26 mouse cellular contexts compared by ENCODE assay signal in the genomic region with DNA sequence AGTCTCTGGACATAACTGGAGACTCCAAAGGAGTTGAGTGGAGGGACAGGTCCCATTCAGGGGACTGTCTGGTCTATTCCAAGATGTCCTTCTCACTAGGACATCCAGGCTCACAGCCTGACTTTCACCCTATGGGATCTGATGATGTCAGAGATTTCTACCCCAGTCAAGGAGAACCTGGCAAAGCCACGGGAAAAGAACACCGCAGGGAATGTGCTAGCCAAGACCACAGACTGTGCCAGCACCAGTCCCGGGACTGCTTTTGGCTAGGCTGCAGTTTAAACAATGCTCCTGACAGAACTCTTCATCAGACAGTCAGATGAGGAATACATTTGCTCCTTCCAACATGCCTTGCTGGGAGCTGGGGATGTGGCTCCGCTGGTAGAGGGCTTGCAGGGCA. TPM values are rescaled to one million over a fixed set of nuclear protein-coding genes. Genes with fewer than 3 reads are reported as not detected.
A peak's percentile ranks its signal among the peaks of the same experiment; 100 is the strongest.
DNase-seq lines count a peak whose midpoint lies in the region; ATAC-seq and TF ChIP-seq lines count a peak whose summit lies in the region.
"Had no signal": no experiment of that assay in that cellular context is flagged by ENCODE, and none has a peak within 500 bp of the region (broad histone marks: within the 10 kb centered on the region; RNA-seq: fewer than 3 reads in every experiment).

No protein-coding gene starts in this region.

- H3K4me3 ChIP-seq in gastrocnemius, adult 2 months, result peak overlapping the region; percentile 73
- peak overlapping the region; percentile 82 for H3K4me3 ChIP-seq in megakaryocyte, embryonic 14.5 days (replicated peaks)
- peak overlapping the region; percentile 59; the same call in 1 of the 2 replicates for H3K4me3 ChIP-seq in bone marrow macrophage, adult 2 months (ENCODE audit: insufficient read depth, low read length)
- H3K4me3 ChIP-seq in small intestine, adult 2 months (ENCODE audit: low read depth, low read length), result peak overlapping the region; percentile 49
- no peak overlapping the region for H3K4me3 ChIP-seq in cerebellum, adult 2 months (replicated peaks; ENCODE audit: insufficient read depth, low read depth, low read length)
- H3K4me3 ChIP-seq: forebrain, embryonic 12.5 days; hindbrain, embryonic 13.5 days; limb, embryonic 12.5 days; lung, embryonic 15.5 days; midbrain, embryonic 13.5 days; neural tube, embryonic 13.5 days had no signal

- no peak for ATAC-seq in megakaryocyte, adult 5-6 weeks (ENCODE audit: poor library complexity, severe bottlenecking)
- ATAC-seq: intestine, embryonic 16.5 days; midbrain, embryonic 13.5 days had no signal

- H3K36me3 ChIP-seq in megakaryocyte, embryonic 14.5 days (replicated peaks; ENCODE audit: low read length), result no peaks in the 10 kb centered on the region
- no peaks in the 10 kb centered on the region for H3K36me3 ChIP-seq in small intestine, adult 2 months (ENCODE audit: control insufficient read depth, insufficient read depth, low read length)
- H3K36me3 ChIP-seq: forebrain, embryonic 12.5 days; hindbrain, embryonic 13.5 days; limb, embryonic 12.5 days; lung, embryonic 15.5 days; midbrain, embryonic 13.5 days; neural tube, embryonic 13.5 days had no signal

- intact Hi-C loops in gastrocnemius, adult 2 months (cut with DNase I), result no loop called here

- no peak for TF ChIP-seq CTCF in gastrocnemius, adult 2 months (IDR thresholded peaks at IDR 0.05)
- TF ChIP-seq CTCF in bone marrow macrophage, adult 2 months (IDR thresholded peaks at IDR 0.05; ENCODE audit: low read depth, low read length), result no peak
- TF ChIP-seq CTCF in small intestine, adult 2 months (IDR thresholded peaks at IDR 0.05; ENCODE audit: extremely low read depth, insufficient read length, insufficient replicate concordance, low read depth, low read length), result no peak
- TF ChIP-seq CTCF in cerebellum, adult 2 months (IDR thresholded peaks at IDR 0.05; ENCODE audit: borderline replicate concordance, insufficient read depth, low read depth, low read length), result no peak

- no peaks in the 10 kb centered on the region for H3K9me3 ChIP-seq in megakaryocyte, embryonic 14.5 days
- H3K9me3 ChIP-seq: forebrain, embryonic 12.5 days; hindbrain, embryonic 13.5 days; limb, embryonic 12.5 days; lung, embryonic 15.5 days; midbrain, embryonic 13.5 days; neural tube, embryonic 13.5 days had no signal

- H3K27ac ChIP-seq in gastrocnemius, adult 2 months, result peak overlapping the region; percentile 92
- no peak overlapping the region for H3K27ac ChIP-seq in bone marrow macrophage, adult 2 months (ENCODE audit: insufficient read depth, low read depth, low read length)
- H3K27ac ChIP-seq in small intestine, adult 2 months (ENCODE audit: insufficient read depth, low read depth, low read length), result peak overlapping the region; percentile 21; the same call in 1 of the 2 replicates
- H3K27ac ChIP-seq in cerebellum, adult 2 months (ENCODE audit: insufficient read depth, low read length), result no peak overlapping the region
- H3K27ac ChIP-seq: forebrain, embryonic 12.5 days; hindbrain, embryonic 13.5 days; limb, embryonic 12.5 days; liver, embryonic 14.5 days; lung, embryonic 15.5 days; midbrain, embryonic 13.5 days; neural tube, embryonic 13.5 days; stomach, postnatal 0 days had no signal

- peak; percentile 73 for DNase-seq in gastrocnemius, adult 2 months
- DNase-seq in gastrocnemius, adult 8-10 months (ENCODE audit: low spot score in 2 of 2), result no peak
- DNase-seq in cerebellum, adult 2 months, result no peak
- DNase-seq: adrenal gland, postnatal 14 days; cerebellum, adult 18-20 months; cerebellum, postnatal 14 days; heart, postnatal 4 days; kidney, adult 9 months; kidney, postnatal 14 days; layer of hippocampus, adult 9-11 months; spleen, adult 18-20 months; thymus, adult 18-20 months; thymus, postnatal 4 days had no signal

- TF ChIP-seq POLR2A in bone marrow macrophage, adult 2 months (IDR thresholded peaks at IDR 0.05; ENCODE audit: borderline replicate concordance, low read depth, low read length), result no peak
- no peak for TF ChIP-seq POLR2A in small intestine, adult 2 months (IDR thresholded peaks at IDR 0.05; ENCODE audit: low read depth, low read length)
- TF ChIP-seq POLR2A in cerebellum, adult 2 months (IDR thresholded peaks at IDR 0.05; ENCODE audit: borderline replicate concordance, insufficient read depth, low read length), result no peak

- 82% methylated on average over 4 of the region's 4 CpGs for WGBS in small intestine, adult 2 months
- 25% methylated on average over 4 of the region's 4 CpGs for WGBS in cerebellum, adult 2 months

- peaks cover 92% of the 10 kb centered on the region for H3K4me1 ChIP-seq in megakaryocyte, embryonic 14.5 days
- H3K4me1 ChIP-seq in bone marrow macrophage, adult 2 months (ENCODE audit: control insufficient read depth, insufficient read depth, low read length), result peaks cover 56% of the 10 kb centered on the region
- H3K4me1 ChIP-seq in small intestine, adult 2 months (ENCODE audit: control insufficient read depth, insufficient read depth, insufficient read length, low read length), result peaks cover 7% of the 10 kb centered on the region
- no peaks in the 10 kb centered on the region; the same call in 1 of the 2 replicates for H3K4me1 ChIP-seq in cerebellum, adult 2 months (ENCODE audit: control insufficient read depth, insufficient read depth, low read length)

- H3K27me3 ChIP-seq in megakaryocyte, embryonic 14.5 days (replicated peaks), result no peaks in the 10 kb centered on the region
- no peaks in the 10 kb centered on the region for H3K27me3 ChIP-seq in small intestine, adult 2 months (ENCODE audit: control insufficient read depth, insufficient read depth, low read length)
- H3K27me3 ChIP-seq in cerebellum, adult 2 months (ENCODE audit: control insufficient read depth, insufficient read depth, low read length), result no peaks in the 10 kb centered on the region

RNA-seq across cellular contexts. Expression of a gene that starts 2.4 kb away (rescaled TPM):
- 1 to 10 TPM; 8.9 to 9.1 TPM for total RNA-seq in gastrocnemius, adult 2 months (2021)
- total RNA-seq in gastrocnemius, adult 8-10 months (2022), result 10 to 100 TPM in 1 of 4 experiments, 1 to 10 TPM in 3; 7.9 to 10.6 (median 8.6) TPM
- 40.4 and 46.2 TPM in 2 replicates for polyA plus RNA-seq in megakaryocyte, embryonic 14.5 days (2012; ENCODE audit: insufficient read depth, low replicate concordance)
- total RNA-seq in megakaryocyte, adult 5-6 weeks (2015), result 76.6 and 78.3 TPM in 2 replicates
- 129 and 130 TPM in 2 replicates for total RNA-seq in megakaryocyte, adult 5-6 weeks (2017)
- polyA plus RNA-seq in bone marrow macrophage, adult 2 months (2012; ENCODE audit: insufficient read depth, insufficient read length, missing spikeins), result 91.4 and 100 TPM in 2 replicates
- 7.0 and 11.7 TPM in 2 replicates for polyA plus RNA-seq in small intestine, adult 2 months (2012; rRNA removed)
- polyA plus RNA-seq in cerebellum, adult 2 months (2012; rRNA removed), result 8.3 and 8.6 TPM in 2 replicates

RNA-seq across cellular contexts. Expression of a gene that starts 37.9 kb away (rescaled TPM):
- total RNA-seq in gastrocnemius, adult 2 months (2021), result 10 to 100 TPM; 37.2 to 51.0 TPM
- total RNA-seq in gastrocnemius, adult 8-10 months (2022), result 10 to 100 TPM; 41.7 to 44.1 (median 42.9) TPM
- 21.7 and 25.3 TPM in 2 replicates for polyA plus RNA-seq in megakaryocyte, embryonic 14.5 days (2012; ENCODE audit: insufficient read depth, low replicate concordance)
- total RNA-seq in megakaryocyte, adult 5-6 weeks (2015), result 1.2 and 2.9 TPM in 2 replicates
- total RNA-seq in megakaryocyte, adult 5-6 weeks (2017), result 1.5 and 1.9 TPM in 2 replicates
- 1.9 and 3.6 TPM in 2 replicates for polyA plus RNA-seq in bone marrow macrophage, adult 2 months (2012; ENCODE audit: insufficient read depth, insufficient read length, missing spikeins)
- polyA plus RNA-seq in small intestine, adult 2 months (2012; rRNA removed), result 14.5 and 19.7 TPM in 2 replicates
- 146 and 171 TPM in 2 replicates for polyA plus RNA-seq in cerebellum, adult 2 months (2012; rRNA removed)

Comparison
In these comparisons a context has a peak if more than half of its experiments do, and no peak if none do; other contexts are left out.
1. H3K27ac ChIP-seq: peak in gastrocnemius, adult 2 months (single experiment) and small intestine, adult 2 months (single experiment); none in bone marrow macrophage, adult 2 months (single experiment) and cerebellum, adult 2 months (single experiment).